Mouse (Mus musculus): ENCODE measurements around the gene Rab1a.

DNA sequence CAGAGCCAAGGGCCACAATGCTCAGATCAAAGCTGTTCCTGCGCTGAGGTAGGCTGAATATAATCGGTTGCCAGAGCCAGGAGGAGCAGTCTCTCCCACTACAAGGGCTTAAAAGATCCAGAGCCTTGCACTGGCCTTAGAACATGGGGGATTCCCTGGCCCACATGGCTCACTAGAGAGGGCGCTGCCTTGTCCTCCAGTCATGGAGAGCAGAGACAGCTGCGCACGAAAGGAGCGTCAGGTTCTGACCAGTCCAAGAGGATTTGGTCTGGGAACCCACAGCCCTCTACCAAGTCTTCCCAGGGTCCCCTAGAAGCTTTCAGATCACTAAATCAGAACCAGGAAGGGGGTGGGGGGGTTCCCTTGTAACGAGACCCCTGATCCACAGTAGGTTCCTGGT, 40.1 kb downstream of the Rab1a start:
- TF ChIP-seq POLR2A (IDR thresholded peaks at IDR 0.05; ENCODE audit: extremely low read depth, insufficient read depth, low read length) (no peak), CTCF (IDR thresholded peaks at IDR 0.05; ENCODE audit: extremely low read depth, insufficient read depth, low read length) (no peak)

All from cortical plate, adult 2 months (tissue).